Mouse (Mus musculus) liver, embryonic 14.5 days (tissue): ENCODE results near the gene Muc1.

Experiments used
- CTCF ChIP-seq: IDR thresholded peaks from 2 replicates; pipeline ENCODE4 v1.5.1; 2016; ENCODE audit warnings: antibody characterized with exemption, low read depth, control low read depth
- EP300 ChIP-seq: IDR thresholded peaks from 2 replicates; pipeline ENCODE4 v1.6.1; 2016; ENCODE audit warnings: antibody characterized with exemption, low read depth

GRCm38 (mm10) chr3:89254994-89255393, 26.1 kb downstream of the Muc1 start:
- TF ChIP-seq CTCF (no peak), EP300 (no peak)
